Mouse (Mus musculus) embryonic facial prominence, embryonic 15.5 days (tissue): ENCODE results near the gene Gpr22. TPM values are rescaled to one million over a fixed set of nuclear protein-coding genes. Genes with fewer than 3 reads are reported as not detected.

Experiments used
- ATAC-seq: fragments of 200-750 bp; cut with Nextera tagmentation; 2 replicates; pipeline ENCODE4 v1.8.0; 2017; ENCODE audit warnings: low read depth, moderate TSS enrichment; ENCODE audit not compliant: insufficient number of reproducible peaks, low FRiP score, low TSS enrichment
- H3K27ac ChIP-seq: fragments of 300-500 bp; sonication (generic); replicated peaks from 2 replicates; pipeline ENCODE4 v1.5.1; 2015; ENCODE audit warnings: mild to moderate bottlenecking, inconsistent platforms
- H3K27me3 ChIP-seq: fragments of 300-500 bp; sonication (generic); 2 replicates; pipeline ENCODE4 v1.6.1; 2015; ENCODE audit warnings: inconsistent platforms
- H3K36me3 ChIP-seq: fragments of 300-500 bp; sonication (generic); 2 replicates; pipeline ENCODE4 v1.6.1; 2015; ENCODE audit warnings: mild to moderate bottlenecking, inconsistent platforms
- H3K4me1 ChIP-seq: fragments of 300-500 bp; sonication (generic); 2 replicates; pipeline ENCODE4 v1.6.1; 2015; ENCODE audit warnings: inconsistent platforms
- H3K4me2 ChIP-seq: fragments of 300-500 bp; sonication (generic); replicated peaks from 2 replicates; pipeline ENCODE4 v1.6.1; 2015; ENCODE audit warnings: mild to moderate bottlenecking, inconsistent platforms
- H3K4me3 ChIP-seq: fragments of 300-500 bp; sonication (generic); replicated peaks from 2 replicates; pipeline ENCODE4 v1.5.1; 2015; ENCODE audit warnings: mild to moderate bottlenecking, inconsistent platforms
- H3K9ac ChIP-seq: fragments of 300-500 bp; sonication (generic); 2 replicates; pipeline ENCODE4 v1.6.1; 2015; ENCODE audit warnings: inconsistent platforms
- H3K9me3 ChIP-seq: fragments of 300-500 bp; sonication (generic); replicated peaks from 2 replicates; pipeline ENCODE4 v1.6.1; 2016; ENCODE audit warnings: inconsistent platforms
- WGBS: fragments of 180-500 bp; shearing (Covaris S2); methylation state at CpG from one replicate; pipeline ENCODE4 v1.1.7; 2015; 5-methylcytosine and 5-hydroxymethylcytosine counted together
- polyA plus RNA-seq: library from polyadenylated mRNA; unstranded; fragments of >200 nt; fragmentation: Nextera tagmentation; extraction: Ambion mirVana; gene quantifications from 2 replicates; pipeline ENCODE4 v1.2.1, GENCODE M21; 2015

Gene Gpr22
- polyA plus RNA-seq, 1 experiment from 2014 or later: 1.1 TPM

- H3K36me3 ChIP-seq: peaks cover 32% of the 10 kb centered on the region
- no peak for ATAC-seq
- no peaks in the 10 kb centered on the region for H3K4me1 ChIP-seq
- H3K27me3 ChIP-seq: no peaks in the 10 kb centered on the region
- no peak overlapping the region for H3K27ac ChIP-seq
- no peak overlapping the region for H3K4me3 ChIP-seq
- no peak overlapping the region for H3K9ac ChIP-seq
- WGBS: 61% methylated on average over 3 of the region's 3 CpGs
- no peak overlapping the region for H3K4me2 ChIP-seq
- no peaks in the 10 kb centered on the region for H3K9me3 ChIP-seq
These were observed 46.6 kb downstream of the Gpr22 start for GRCm38 (mm10) chr12:31667187-31667586.

- ATAC-seq: no peak
- H3K9me3 ChIP-seq: no peaks in the 10 kb centered on the region
- no peak overlapping the region for H3K27ac ChIP-seq
- WGBS: 62% methylated on average over 6 of the region's 6 CpGs
- peaks cover 33% of the 10 kb centered on the region for H3K36me3 ChIP-seq
- no peaks in the 10 kb centered on the region for H3K4me1 ChIP-seq
- no peaks in the 10 kb centered on the region for H3K27me3 ChIP-seq
- H3K4me2 ChIP-seq: no peak overlapping the region
- no peak overlapping the region for H3K9ac ChIP-seq
- H3K4me3 ChIP-seq: no peak overlapping the region
These were observed 47.7 kb downstream of the Gpr22 start for GRCm38 (mm10) chr12:31665999-31666398.

Other genes starting within 250 kb of the Gpr22 start
- 10.5 and 14.9 TPM in 2 replicates for gene Cbll1, start 214.3 kb downstream of the Gpr22 start, polyA plus RNA-seq
- gene Slc26a4, start 154.0 kb downstream of the Gpr22 start, polyA plus RNA-seq: 0.13 and 0.17 TPM in 2 replicates
- 27.6 and 30.2 TPM in 2 replicates for gene Bcap29, start 79.3 kb downstream of the Gpr22 start, polyA plus RNA-seq
- gene Dus4l, start 59.1 kb downstream of the Gpr22 start, polyA plus RNA-seq: 11.9 and 12.6 TPM in 2 replicates
- 27.6 and 28.8 TPM in 2 replicates for gene Cog5, start 59.1 kb downstream of the Gpr22 start, polyA plus RNA-seq
- 114 and 116 TPM in 2 replicates for gene Hbp1, start 236.6 kb upstream of the Gpr22 start, polyA plus RNA-seq